30 mouse cellular contexts compared by ENCODE assay signal in genomic region chr2:132744866-132745265, GRCm38 (mm10). TPM values are rescaled to one million over a fixed set of nuclear protein-coding genes. Genes with fewer than 3 reads are reported as not detected.
DNase-seq lines count a peak whose midpoint lies in the region; ATAC-seq and TF ChIP-seq lines count a peak whose summit lies in the region.
"Had no signal": no experiment of that assay in that cellular context is flagged by ENCODE, and none has a peak within 500 bp of the region (broad histone marks: within the 10 kb centered on the region; RNA-seq: fewer than 3 reads in every experiment).

No protein-coding gene starts in this region.

- DNase-seq in cerebellum, adult 2 months: peak; percentile 54 to 71
- DNase-seq in cerebellum, adult 8-10 months: no peak
- peak; percentile 84 for DNase-seq in brain, adult 2 months (ENCODE audit: low read depth, low spot score)
- peak; percentile 67 to 77 for DNase-seq in cerebellum, postnatal 14 days
- peak; percentile 57 for DNase-seq in gastrocnemius, postnatal 14 days
- no peak for DNase-seq in urinary bladder, adult 2 months (ENCODE audit: low spot score)
- no peak for DNase-seq in B cell, adult 2 months
- DNase-seq: adrenal gland, postnatal 14 days; heart, postnatal 10 days; kidney, adult 18-20 months; kidney, postnatal 36 days; layer of hippocampus, postnatal 36 days; left cerebral cortex, postnatal 4 days; liver, postnatal 0 days; lung, postnatal 4 days; thymus, postnatal 4 days had no signal

- intact Hi-C loops in gastrocnemius, postnatal 14 days (cut with DNase I; ENCODE audit: low total_unique reads): no loop called here

- peak overlapping the region; percentile 99 for H3K27ac ChIP-seq in cerebellum, adult 2 months (ENCODE audit: insufficient read depth, low read length)
- no peak overlapping the region for H3K27ac ChIP-seq in hindbrain, embryonic 12.5 days
- H3K27ac ChIP-seq: heart, embryonic 13.5 days; hindbrain, embryonic 15.5 days; kidney, embryonic 15.5 days; liver, embryonic 12.5 days; midbrain, embryonic 12.5 days; neural tube, embryonic 12.5 days had no signal

- no peaks in the 10 kb centered on the region for H3K36me3 ChIP-seq in hindbrain, embryonic 12.5 days
- H3K36me3 ChIP-seq: heart, embryonic 13.5 days; hindbrain, embryonic 15.5 days; kidney, embryonic 15.5 days; liver, embryonic 12.5 days; midbrain, embryonic 12.5 days; neural tube, embryonic 12.5 days had no signal

- no peaks in the 10 kb centered on the region for H3K9me3 ChIP-seq in hindbrain, embryonic 12.5 days (replicated peaks)
- H3K9me3 ChIP-seq: heart, embryonic 13.5 days; hindbrain, embryonic 15.5 days; kidney, embryonic 15.5 days; liver, embryonic 12.5 days; midbrain, embryonic 12.5 days; neural tube, embryonic 12.5 days had no signal

- WGBS in cerebellum, adult 2 months: 15% methylated on average over 5 of the region's 5 CpGs
- 93% methylated on average over 5 of the region's 5 CpGs for WGBS in hindbrain, embryonic 12.5 days

- no peak for TF ChIP-seq POLR2A in cerebellum, adult 2 months (IDR thresholded peaks at IDR 0.05; ENCODE audit: borderline replicate concordance, insufficient read depth, low read length)

- ATAC-seq in hindbrain, embryonic 12.5 days (ENCODE audit: low FRiP score): no peak
- ATAC-seq: forebrain, embryonic 16.5 days; inflammation-experienced regulatory T-cells, adult 6 months; liver, embryonic 12.5 days; liver, postnatal 0 days had no signal

- no peak overlapping the region for H3K9ac ChIP-seq in hindbrain, embryonic 12.5 days
- H3K9ac ChIP-seq: heart, embryonic 13.5 days; hindbrain, embryonic 15.5 days; kidney, embryonic 15.5 days; liver, embryonic 12.5 days; liver, postnatal 0 days; midbrain, embryonic 12.5 days; neural tube, embryonic 12.5 days had no signal

- H3K4me2 ChIP-seq in hindbrain, embryonic 12.5 days (replicated peaks): no peak overlapping the region
- H3K4me2 ChIP-seq: heart, embryonic 13.5 days; hindbrain, embryonic 15.5 days; kidney, embryonic 15.5 days; liver, embryonic 12.5 days; midbrain, embryonic 12.5 days; neural tube, embryonic 12.5 days had no signal

- H3K4me3 ChIP-seq in cerebellum, adult 2 months (replicated peaks; ENCODE audit: insufficient read depth, low read depth, low read length): peak overlapping the region; percentile 15
- H3K4me3 ChIP-seq in hindbrain, embryonic 12.5 days: no peak overlapping the region
- H3K4me3 ChIP-seq: erythroblast, embryonic 14.5 days; heart, embryonic 13.5 days; hindbrain, embryonic 15.5 days; kidney, embryonic 15.5 days; liver, embryonic 12.5 days; midbrain, embryonic 12.5 days; myocyte; neural tube, embryonic 12.5 days had no signal

- TF ChIP-seq CTCF in cerebellum, adult 2 months (IDR thresholded peaks at IDR 0.05; ENCODE audit: borderline replicate concordance, insufficient read depth, low read depth, low read length): no peak

- no peaks in the 10 kb centered on the region for H3K27me3 ChIP-seq in cerebellum, adult 2 months (ENCODE audit: control insufficient read depth, insufficient read depth, low read length)
- no peaks in the 10 kb centered on the region for H3K27me3 ChIP-seq in hindbrain, embryonic 12.5 days
- H3K27me3 ChIP-seq: heart, embryonic 13.5 days; hindbrain, embryonic 15.5 days; kidney, embryonic 15.5 days; liver, embryonic 12.5 days; megakaryocyte, embryonic 14.5 days; midbrain, embryonic 12.5 days; neural tube, embryonic 12.5 days had no signal

- peaks cover 36% of the 10 kb centered on the region for H3K4me1 ChIP-seq in cerebellum, adult 2 months (ENCODE audit: control insufficient read depth, insufficient read depth, low read length)
- H3K4me1 ChIP-seq in hindbrain, embryonic 12.5 days: peaks cover 5% of the 10 kb centered on the region
- H3K4me1 ChIP-seq: heart, embryonic 13.5 days; hindbrain, embryonic 15.5 days; kidney, embryonic 15.5 days; liver, embryonic 12.5 days; neural tube, embryonic 12.5 days had no signal

RNA-seq across cellular contexts. Expression of gene Chgb, which starts 36.2 kb away (rescaled TPM):
- polyA plus RNA-seq in cerebellum, adult 2 months (2012; rRNA removed): 330 and 333 TPM in 2 replicates
- total RNA-seq in gastrocnemius, postnatal 14 days (2021): under 1 TPM; 0.18 to 0.21 TPM
- 0.19 and 0.27 TPM in 2 replicates for polyA plus RNA-seq in urinary bladder, adult 2 months (2012; rRNA removed)
- polyA plus RNA-seq in hindbrain, embryonic 12.5 days (2016; fragmentation: Nextera tagmentation; extraction: Ambion mirVana): 53.8 and 56.2 TPM in 2 replicates
- total RNA-seq: granulocyte monocyte progenitor cell, adult 5-6 weeks; hematopoietic stem cell, adult 5-6 weeks had no signal
- polyA plus RNA-seq: erythroblast, embryonic 14.5 days; liver, postnatal 0 days had no signal

RNA-seq across cellular contexts. Expression of gene Shld1, which starts 58.1 kb away (rescaled TPM):
- polyA plus RNA-seq in cerebellum, adult 2 months (2012; rRNA removed): 29.5 and 29.7 TPM in 2 replicates
- total RNA-seq in gastrocnemius, postnatal 14 days (2021): 1 to 10 TPM; 3.1 to 3.2 TPM
- 14.2 and 14.4 TPM in 2 replicates for polyA plus RNA-seq in urinary bladder, adult 2 months (2012; rRNA removed)
- polyA plus RNA-seq in hindbrain, embryonic 12.5 days (2016; fragmentation: Nextera tagmentation; extraction: Ambion mirVana): 18.4 and 19.9 TPM in 2 replicates

Comparison
In these comparisons a context has a peak if more than half of its experiments do, and no peak if none do; other contexts are left out.
1. DNase-seq: peak in cerebellum, adult 2 months (2 of 2), brain, adult 2 months (single experiment), cerebellum, postnatal 14 days (2 of 2) and gastrocnemius, postnatal 14 days (single experiment); none in cerebellum, adult 8-10 months (single experiment), urinary bladder, adult 2 months (single experiment) and B cell, adult 2 months (0 of 2).
2. RNA of gene Chgb, which starts 36.2 kb away (polyA plus RNA-seq): 330 to 333 TPM in cerebellum, adult 2 months and 53.8 to 56.2 TPM in hindbrain, embryonic 12.5 days; 0.19 to 0.27 TPM in urinary bladder, adult 2 months; every median in the first group is over 10 times any median in the second.